Mouse (Mus musculus): ENCODE measurements around the gene Btc. TPM values are rescaled to one million over a fixed set of nuclear protein-coding genes. Genes with fewer than 3 reads are reported as not detected.

Gene Btc
- total and polyA plus RNA-seq, 3 experiments, result 1.9 to 2.2 TPM; not detected in 1

DNA sequence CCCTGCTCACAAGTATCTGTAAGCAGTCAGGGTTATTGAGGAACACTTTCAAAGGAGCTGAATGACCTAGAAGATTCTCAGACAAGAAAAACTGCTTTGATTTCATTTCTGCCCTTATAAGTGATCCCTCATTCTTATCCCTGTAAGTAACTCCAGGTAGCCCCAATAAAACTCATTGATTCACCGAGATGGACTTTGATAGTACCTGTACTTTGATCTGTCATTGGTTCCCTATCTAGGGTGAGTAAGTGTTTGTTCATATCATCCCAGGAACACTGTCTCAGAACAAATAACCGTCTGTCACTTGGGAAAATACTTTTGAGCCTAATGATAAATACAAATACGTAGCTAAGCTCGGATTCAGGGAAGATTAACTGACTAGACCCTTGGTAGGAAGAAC lies 68.6 kb downstream of the Btc start:
- Histone ChIP-seq H3K9ac (ENCODE audit: control insufficient read depth, low read depth, low read length, poor library complexity, severe bottlenecking) (no peak overlapping the region), H3K36me3 (ENCODE audit: control insufficient read depth in 1 of 2, insufficient read depth in 2 of 2, low read length in 2 of 2) (peaks cover 0 to 2% of the 10 kb centered on the region in 2 experiments; a peak in 2 of 4 replicates), H3K27me3 (ENCODE audit: control insufficient read depth in 1 of 2, insufficient read depth in 2 of 2, low read length in 2 of 2) (peaks cover 0 to 9% of the 10 kb centered on the region in 2 experiments; a peak in 3 of 4 replicates), H3K4me1 (ENCODE audit: control insufficient read depth in 1 of 2, insufficient read depth in 2 of 2, low read length in 2 of 2) (peaks cover 0 to 2% of the 10 kb centered on the region in 2 experiments; a peak in 1 of 4 replicates), H3K79me2 (ENCODE audit: control insufficient read depth, insufficient read depth, low read length, poor library complexity) (no peaks in the 10 kb centered on the region), H3K9me3 (replicated peaks; ENCODE audit: insufficient read depth, low read length) (no peaks in the 10 kb centered on the region), H3K27ac (ENCODE audit: control insufficient read depth, low read depth, low read length) (no peak overlapping the region), H3K4me3 (ENCODE audit: control insufficient read depth in 1 of 2, insufficient read depth in 1 of 2, low read depth in 2 of 2, low read length in 2 of 2) (no peak overlapping the region)
- DNase-seq (ENCODE audit: low read depth, low spot score), result no peak
- no peak for TF ChIP-seq JUND (IDR thresholded peaks at IDR 0.05; ENCODE audit: low read depth, low read length)
- TF ChIP-seq MAZ (IDR thresholded peaks at IDR 0.05; ENCODE audit: low read depth, low read length), result no peak
- TF ChIP-seq MAX (IDR thresholded peaks at IDR 0.05; ENCODE audit: low read length), result no peak
- TF ChIP-seq KAT2A (conservative IDR thresholded peaks at IDR 0.05; ENCODE audit: low read depth, low read length), result no peak
- no peak for TF ChIP-seq POLR2AphosphoS2 (IDR thresholded peaks at IDR 0.05; ENCODE audit: low read length)
- no peak for TF ChIP-seq MEF2A (IDR thresholded peaks at IDR 0.05; ENCODE audit: extremely low read depth, insufficient replicate concordance, low read depth, low read length, poor library complexity, severe bottlenecking)
- TF ChIP-seq ZC3H11A (IDR thresholded peaks at IDR 0.05; ENCODE audit: low read depth, low read length), result no peak
- no peak for TF ChIP-seq BHLHE40 (IDR thresholded peaks at IDR 0.05; ENCODE audit: borderline replicate concordance, low read depth, low read length)
- no peak for TF ChIP-seq SMC3 (IDR thresholded peaks at IDR 0.05; ENCODE audit: low read depth, low read length)

DNA sequence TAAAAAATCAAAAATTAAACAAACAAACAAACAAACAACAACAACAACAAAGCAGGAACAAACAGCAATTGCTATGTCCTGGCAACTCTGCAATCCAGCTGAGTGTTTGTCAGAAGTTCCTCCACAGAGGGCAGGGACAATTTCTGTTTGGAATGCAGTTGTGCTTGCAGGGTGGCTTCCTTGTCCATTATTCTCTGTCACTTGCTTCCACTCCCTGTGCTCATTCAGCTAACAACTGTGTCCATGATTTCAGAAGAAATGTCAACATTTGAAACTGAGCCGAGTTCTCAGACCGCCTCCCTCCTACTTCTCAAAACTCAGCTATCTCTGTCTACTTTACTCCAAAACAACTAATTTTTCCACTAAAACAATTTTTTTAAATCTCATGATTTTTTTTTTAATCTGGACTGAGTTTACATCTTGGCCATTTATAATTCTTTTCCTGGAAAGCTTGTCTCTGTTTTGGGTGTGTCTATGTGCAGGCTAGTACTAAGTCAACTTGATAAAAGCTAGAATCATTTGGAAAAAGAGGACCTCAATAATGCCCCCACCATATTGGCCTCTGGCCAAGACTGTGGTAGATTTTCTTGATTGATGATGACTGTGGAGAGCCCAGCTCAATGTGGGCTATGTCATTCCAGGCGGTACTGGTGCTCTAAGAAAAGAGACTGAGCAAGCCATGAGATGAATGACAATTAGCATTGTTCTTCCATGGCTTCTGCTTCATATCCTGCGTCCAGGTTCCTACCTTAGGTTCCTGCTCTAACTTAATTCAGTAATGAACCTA lies 70.5 kb downstream of the Btc start:
- DNase-seq (ENCODE audit: low read depth, low spot score), result peak; percentile 50
- no peaks in the 10 kb centered on the region for H3K9me3 ChIP-seq (replicated peaks; ENCODE audit: insufficient read depth, low read length)
- peaks cover 0 to 2% of the 10 kb centered on the region in 2 experiments; a peak in 2 of 4 replicates for H3K36me3 ChIP-seq (ENCODE audit: control insufficient read depth in 1 of 2, insufficient read depth in 2 of 2, low read length in 2 of 2)
- TF ChIP-seq JUND (IDR thresholded peaks at IDR 0.05; ENCODE audit: low read depth, low read length) (no peak), USF1 (IDR thresholded peaks at IDR 0.05; ENCODE audit: low read depth, low read length) (no peak), MYB (IDR thresholded peaks at IDR 0.05; ENCODE audit: low read depth, low read length) (no peak), MAX (IDR thresholded peaks at IDR 0.05; ENCODE audit: low read length) (no peak), RAD21 (IDR thresholded peaks at IDR 0.05; ENCODE audit: low read depth, low read length) (no peak), MYC (IDR thresholded peaks at IDR 0.05; ENCODE audit: low read depth, low read length) (no peak), GABPA (IDR thresholded peaks at IDR 0.05; ENCODE audit: low read depth, low read length) (no peak), POLR2AphosphoS5 (IDR thresholded peaks at IDR 0.05; ENCODE audit: borderline replicate concordance, low read depth, low read length) (no peak), CHD1 (IDR thresholded peaks at IDR 0.05; ENCODE audit: low read depth, low read length) (no peak), MEF2A (IDR thresholded peaks at IDR 0.05; ENCODE audit: extremely low read depth, insufficient replicate concordance, low read depth, low read length, poor library complexity, severe bottlenecking) (no peak), ETS1 (IDR thresholded peaks at IDR 0.05; ENCODE audit: low read depth, low read length) (no peak), HCFC1 (IDR thresholded peaks at IDR 0.05; ENCODE audit: low read depth, low read length) (no peak), KAT2A (conservative IDR thresholded peaks at IDR 0.05; ENCODE audit: low read depth, low read length) (no peak), MXI1 (IDR thresholded peaks at IDR 0.05; ENCODE audit: low read depth, low read length) (no peak), E2F4 (IDR thresholded peaks at IDR 0.05; ENCODE audit: borderline replicate concordance, low read depth, low read length) (no peak), ZKSCAN1 (IDR thresholded peaks at IDR 0.05; ENCODE audit: low read depth, low read length) (no peak), EP300 (IDR thresholded peaks at IDR 0.05; ENCODE audit: low read depth in 1 of 2, low read length in 2 of 2) (no peak), MAFK (IDR thresholded peaks at IDR 0.05; ENCODE audit: borderline replicate concordance, low read depth, low read length) (no peak)
- H3K27me3 ChIP-seq (ENCODE audit: control insufficient read depth in 1 of 2, insufficient read depth in 2 of 2, low read length in 2 of 2), result peaks cover 0 to 3% of the 10 kb centered on the region in 2 experiments; a peak in 2 of 4 replicates
- H3K4me1 ChIP-seq (ENCODE audit: control insufficient read depth in 1 of 2, insufficient read depth in 2 of 2, low read length in 2 of 2), result peaks cover 0 to 2% of the 10 kb centered on the region in 2 experiments; a peak in 1 of 4 replicates
- H3K27ac ChIP-seq (ENCODE audit: control insufficient read depth, low read depth, low read length), result no peak overlapping the region
- no peak overlapping the region for H3K4me3 ChIP-seq (ENCODE audit: control insufficient read depth in 1 of 2, insufficient read depth in 1 of 2, low read depth in 2 of 2, low read length in 2 of 2)
- no peaks in the 10 kb centered on the region for H3K79me2 ChIP-seq (ENCODE audit: control insufficient read depth, insufficient read depth, low read length, poor library complexity)
- no peak overlapping the region for H3K9ac ChIP-seq (ENCODE audit: control insufficient read depth, low read depth, low read length, poor library complexity, severe bottlenecking)
